Mouse (Mus musculus) natural killer cell, adult 2 months (primary cell): ENCODE measurements at regions not wholly inside any gene's neighbourhood (a gene's known extent, or its start where the extent isn't known, plus 50 kb on each side); places are given as distances from the start of the nearest gene placed in this dataset.
A peak's percentile ranks its signal among the peaks of the same experiment; 100 is the strongest.

Source experiments
- DNase-seq, 2 experiments: peaks; one replicate each; pipeline ENCODE4 v3.0.0; 2022; ENCODE audit warnings: low spot score in 2 of 2

GRCm38 (mm10) chr11:71672171-71673050, 77.3 kb upstream of the Wscd1 start:
- DNase-seq, result no peak

GRCm38 (mm10) chr11:71674319-71674718, 75.4 kb upstream of the Wscd1 start:
- DNase-seq, result peak in 1 of 2 experiments; percentile 2

GRCm38 (mm10) chr11:71675714-71676313, 73.9 kb upstream of the Wscd1 start:
- no peak for DNase-seq

- DNase-seq, result no peak
Observed at GRCm38 (mm10) chr11:71697017-71697416, 52.7 kb upstream of the Wscd1 start.

DNA sequence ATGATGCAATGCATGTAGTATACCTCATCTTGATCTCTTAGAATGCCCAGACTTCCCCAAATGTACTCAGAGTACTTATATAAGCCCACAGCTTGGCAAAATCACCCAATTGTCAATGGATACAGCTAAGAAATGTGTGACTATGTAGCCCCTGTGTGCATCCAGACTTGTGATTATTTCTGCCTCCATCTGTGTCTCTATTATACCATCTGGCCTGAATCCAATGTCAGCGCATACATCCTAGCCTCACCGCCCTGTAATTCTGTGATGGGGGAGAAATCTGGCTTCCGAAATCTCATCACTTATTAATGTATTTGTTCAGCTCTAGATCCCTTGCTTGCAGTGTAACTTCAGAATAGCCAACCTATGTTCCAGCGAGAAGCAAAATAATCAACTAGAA, 50.9 kb upstream of the Wscd1 start:
- DNase-seq, result no peak
